23 mouse cellular contexts compared by ENCODE assay signal in genomic region chr6:108244571-108244970, GRCm38 (mm10). TPM values are rescaled to one million over a fixed set of nuclear protein-coding genes. Genes with fewer than 3 reads are reported as not detected.
DNase-seq lines count a peak whose midpoint lies in the region; ATAC-seq and TF ChIP-seq lines count a peak whose summit lies in the region.
"Had no signal": no experiment of that assay in that cellular context is flagged by ENCODE, and none has a peak within 500 bp of the region (broad histone marks: within the 10 kb centered on the region; RNA-seq: fewer than 3 reads in every experiment).

No protein-coding gene starts in this region.

- DNase-seq in embryonic facial prominence, embryonic 14.5 days (ENCODE audit: low spot score): peak; percentile 48
- no peak for DNase-seq in embryonic facial prominence, embryonic 10.5 days (ENCODE audit: low spot score)
- peak in 1 of 2 experiments; percentile 38 for DNase-seq in layer of hippocampus, adult 2 months (ENCODE audit: low spot score in 2 of 2)
- no peak for DNase-seq in layer of hippocampus, adult 18-20 months (ENCODE audit: low spot score in 2 of 2)
- DNase-seq in 3T3-L1 (ENCODE audit: low read depth, low spot score): peak; percentile 55
- peak; percentile 57 for DNase-seq in brain, adult 2 months (ENCODE audit: low read depth, low spot score)
- DNase-seq in adrenal gland, postnatal 4 days (ENCODE audit: low spot score in 2 of 2): no peak
- DNase-seq: adrenal gland, adult 8-10 months; adrenal gland, postnatal 14 days; adrenal gland, postnatal 36 days; cerebellum, adult 11-12 months; cerebellum, adult 9-10 months; cerebellum, postnatal 10 days; cerebellum, postnatal 25 days had no signal

- H3K36me3 ChIP-seq in embryonic facial prominence, embryonic 14.5 days (ENCODE audit: control insufficient read depth, insufficient read depth, low read length): no peaks in the 10 kb centered on the region
- H3K36me3 ChIP-seq in embryonic facial prominence, embryonic 10.5 days (replicated peaks): peaks cover 16% of the 10 kb centered on the region
- no peaks in the 10 kb centered on the region for H3K36me3 ChIP-seq in neural tube, embryonic 15.5 days
- H3K36me3 ChIP-seq: embryonic facial prominence, embryonic 13.5 days; forebrain, embryonic 12.5 days had no signal

- no peaks in the 10 kb centered on the region for H3K9me3 ChIP-seq in embryonic facial prominence, embryonic 14.5 days (ENCODE audit: control insufficient read depth, low read length)
- no peaks in the 10 kb centered on the region for H3K9me3 ChIP-seq in embryonic facial prominence, embryonic 10.5 days
- no peaks in the 10 kb centered on the region for H3K9me3 ChIP-seq in neural tube, embryonic 15.5 days (replicated peaks)
- H3K9me3 ChIP-seq: embryonic facial prominence, embryonic 13.5 days; forebrain, embryonic 10.5 days; forebrain, embryonic 12.5 days had no signal

- H3K27ac ChIP-seq in embryonic facial prominence, embryonic 14.5 days (replicated peaks; ENCODE audit: low read depth, low read length): no peak overlapping the region
- no peak overlapping the region for H3K27ac ChIP-seq in embryonic facial prominence, embryonic 10.5 days (replicated peaks)
- peak overlapping the region; percentile 59; the same call in 1 of the 2 replicates for H3K27ac ChIP-seq in layer of hippocampus, adult 2 months
- no peak overlapping the region for H3K27ac ChIP-seq in neural tube, embryonic 15.5 days (replicated peaks)
- H3K27ac ChIP-seq: embryonic facial prominence, embryonic 13.5 days; forebrain, embryonic 10.5 days; forebrain, embryonic 12.5 days had no signal

- no peak overlapping the region for H3K4me2 ChIP-seq in embryonic facial prominence, embryonic 14.5 days (ENCODE audit: low read depth, low read length)
- H3K4me2 ChIP-seq in neural tube, embryonic 15.5 days: no peak overlapping the region
- H3K4me2 ChIP-seq: embryonic facial prominence, embryonic 13.5 days; forebrain, embryonic 12.5 days had no signal

- ATAC-seq in embryonic facial prominence, embryonic 14.5 days (ENCODE audit: low read depth): no peak
- ATAC-seq in neural tube, embryonic 15.5 days (ENCODE audit: low FRiP score): no peak
- ATAC-seq: activated CD4-positive, CD25-positive, alpha-beta regulatory T cell, adult 4 months; forebrain, embryonic 14.5 days; forebrain, embryonic 16.5 days; Patski had no signal

- no peak overlapping the region for H3K4me3 ChIP-seq in embryonic facial prominence, embryonic 14.5 days (ENCODE audit: low read depth, low read length)
- H3K4me3 ChIP-seq in embryonic facial prominence, embryonic 10.5 days: no peak overlapping the region
- H3K4me3 ChIP-seq in layer of hippocampus, adult 2 months: no peak overlapping the region
- H3K4me3 ChIP-seq in neural tube, embryonic 15.5 days (replicated peaks): no peak overlapping the region
- H3K4me3 ChIP-seq: embryonic facial prominence, embryonic 13.5 days; erythroblast, embryonic 14.5 days; forebrain, embryonic 10.5 days; forebrain, embryonic 12.5 days had no signal

- WGBS in embryonic facial prominence, embryonic 14.5 days: 71% methylated on average over 8 of the region's 8 CpGs
- 92% methylated on average over 8 of the region's 8 CpGs for WGBS in embryonic facial prominence, embryonic 10.5 days
- WGBS in neural tube, embryonic 15.5 days: 92% methylated on average over 8 of the region's 8 CpGs

- no peak for TF ChIP-seq CTCF in layer of hippocampus, adult 2 months (conservative IDR thresholded peaks at IDR 0.05)

- H3K4me1 ChIP-seq in embryonic facial prominence, embryonic 14.5 days (ENCODE audit: control insufficient read depth, insufficient read depth, low read length): peaks cover 27% of the 10 kb centered on the region
- peaks cover 63% of the 10 kb centered on the region for H3K4me1 ChIP-seq in embryonic facial prominence, embryonic 10.5 days
- H3K4me1 ChIP-seq in neural tube, embryonic 15.5 days: peaks cover 9% of the 10 kb centered on the region; the same call in 1 of the 2 replicates

- H3K9ac ChIP-seq in embryonic facial prominence, embryonic 14.5 days (ENCODE audit: low read depth, low read length): no peak overlapping the region
- H3K9ac ChIP-seq in neural tube, embryonic 15.5 days (replicated peaks): no peak overlapping the region
- H3K9ac ChIP-seq: embryonic facial prominence, embryonic 13.5 days; forebrain, embryonic 12.5 days had no signal

- H3K27me3 ChIP-seq in embryonic facial prominence, embryonic 14.5 days (replicated peaks; ENCODE audit: control insufficient read depth, insufficient read depth, low read length): no peaks in the 10 kb centered on the region
- no peaks in the 10 kb centered on the region for H3K27me3 ChIP-seq in embryonic facial prominence, embryonic 10.5 days (replicated peaks; ENCODE audit: low read depth, poor library complexity, severe bottlenecking)
- no peaks in the 10 kb centered on the region for H3K27me3 ChIP-seq in neural tube, embryonic 15.5 days (replicated peaks)
- H3K27me3 ChIP-seq: embryonic facial prominence, embryonic 13.5 days; forebrain, embryonic 12.5 days; Patski had no signal

RNA-seq across cellular contexts. Expression of gene Itpr1, which starts 31.7 kb away (rescaled TPM):
- polyA plus RNA-seq in embryonic facial prominence, embryonic 14.5 days (2014; fragmentation: Nextera tagmentation; extraction: Ambion mirVana): 9.1 and 11.2 TPM in 2 replicates
- 10.0 and 11.2 TPM in 2 replicates for polyA plus RNA-seq in embryonic facial prominence, embryonic 10.5 days (2016; fragmentation: Nextera tagmentation; extraction: Ambion mirVana)
- total RNA-seq in layer of hippocampus, adult 2 months (2021): 100 to 1,000 TPM; 317 to 337 TPM
- 100 to 1,000 TPM; 338 to 347 TPM for total RNA-seq in layer of hippocampus, adult 18-20 months (2021)
- total RNA-seq in adrenal gland, postnatal 4 days (2021): 100 to 1,000 TPM; 106 to 129 TPM
- 3.3 and 6.4 TPM in 2 replicates for polyA plus RNA-seq in neural tube, embryonic 15.5 days (2015; fragmentation: Nextera tagmentation; extraction: Ambion mirVana)

RNA-seq across cellular contexts. Expression of gene Sumf1, which starts 59.2 kb away (rescaled TPM):
- 27.4 and 28.6 TPM in 2 replicates for polyA plus RNA-seq in embryonic facial prominence, embryonic 14.5 days (2014; fragmentation: Nextera tagmentation; extraction: Ambion mirVana)
- polyA plus RNA-seq in embryonic facial prominence, embryonic 10.5 days (2016; fragmentation: Nextera tagmentation; extraction: Ambion mirVana): 12.2 and 12.5 TPM in 2 replicates
- 10 to 100 TPM; 20.6 to 21.9 TPM for total RNA-seq in layer of hippocampus, adult 2 months (2021)
- total RNA-seq in layer of hippocampus, adult 18-20 months (2021): 10 to 100 TPM; 22.3 to 24.2 TPM
- total RNA-seq in adrenal gland, postnatal 4 days (2021): 10 to 100 TPM; 34.7 to 39.2 TPM
- 11.6 and 13.5 TPM in 2 replicates for polyA plus RNA-seq in neural tube, embryonic 15.5 days (2015; fragmentation: Nextera tagmentation; extraction: Ambion mirVana)

Comparison
In these comparisons a context has a peak if more than half of its experiments do, and no peak if none do; other contexts are left out.
1. DNase-seq: peak in embryonic facial prominence, embryonic 14.5 days (single experiment), 3T3-L1 (single experiment) and brain, adult 2 months (single experiment); none in embryonic facial prominence, embryonic 10.5 days (single experiment), layer of hippocampus, adult 18-20 months (0 of 2) and adrenal gland, postnatal 4 days (0 of 2).